Mouse (Mus musculus) embryonic facial prominence, embryonic 10.5 days (tissue): ENCODE measurements at regions not wholly inside any gene's neighbourhood (a gene's known extent, or its start where the extent isn't known, plus 50 kb on each side); places are given as distances from the start of the nearest gene placed in this dataset.

Experiments used
- DNase-seq: peaks from one replicate; pipeline ENCODE4 v3.0.0-alpha.2; 2017; ENCODE audit warnings: low spot score
- H3K27ac ChIP-seq: fragments of 300-500 bp; sonication (generic); replicated peaks from 2 replicates; pipeline ENCODE4 v1.5.1; 2016; ENCODE audit warnings: mild to moderate bottlenecking
- H3K27me3 ChIP-seq: fragments of 300-500 bp; sonication (generic); replicated peaks from 2 replicates; pipeline ENCODE4 v1.6.1; 2016; ENCODE audit warnings: low read depth, mild to moderate bottlenecking; ENCODE audit not compliant: poor library complexity, severe bottlenecking
- H3K36me3 ChIP-seq: fragments of 300-500 bp; sonication (generic); replicated peaks from 2 replicates; pipeline ENCODE4 v1.6.1; 2016; ENCODE audit warnings: mild to moderate bottlenecking, moderate library complexity
- H3K4me1 ChIP-seq: fragments of 300-500 bp; sonication (generic); 2 replicates; pipeline ENCODE4 v1.6.1; 2016
- H3K4me3 ChIP-seq: fragments of 300-500 bp; sonication (generic); 2 replicates; pipeline ENCODE4 v1.5.1; 2016; ENCODE audit warnings: mild to moderate bottlenecking, moderate library complexity
- H3K9me3 ChIP-seq: fragments of 300-500 bp; sonication (generic); 2 replicates; pipeline ENCODE4 v1.6.1; 2016; ENCODE audit warnings: mild to moderate bottlenecking
- WGBS: fragments of 180-500 bp; shearing (Covaris S2); methylation state at CpG from one replicate; pipeline ENCODE4 v1.1.7; 2016; 5-methylcytosine and 5-hydroxymethylcytosine counted together

GRCm38 (mm10) chr2:179371553-179371952 is 70.7 kb upstream of the Cdh4 start:
- no peak overlapping the region for H3K27ac ChIP-seq
- 75% methylated on average over 7 of the region's 7 CpGs for WGBS
- no peak for DNase-seq

GRCm38 (mm10) chr2:179379691-179380443 is 62.4 kb upstream of the Cdh4 start:
- no peak overlapping the region for H3K27ac ChIP-seq
- H3K9me3 ChIP-seq, result no peaks in the 10 kb centered on the region
- H3K36me3 ChIP-seq, result no peaks in the 10 kb centered on the region
- WGBS, result 78% methylated on average over 11 of the region's 11 CpGs
- H3K4me3 ChIP-seq, result no peak overlapping the region
- peaks cover 8% of the 10 kb centered on the region; the same call in 1 of the 2 replicates for H3K4me1 ChIP-seq
- no peaks in the 10 kb centered on the region for H3K27me3 ChIP-seq
- no peak for DNase-seq

More at GRCm38 (mm10) chr2:179371553-179371952, 70.7 kb upstream of the Cdh4 start:
- H3K9me3 ChIP-seq, result no peaks in the 10 kb centered on the region
- no peaks in the 10 kb centered on the region for H3K27me3 ChIP-seq
- no peaks in the 10 kb centered on the region; the same call in 1 of the 2 replicates for H3K4me1 ChIP-seq
- H3K4me3 ChIP-seq, result no peak overlapping the region
- H3K36me3 ChIP-seq, result no peaks in the 10 kb centered on the region

GRCm38 (mm10) chr2:179380444-179380705 is 61.9 kb upstream of the Cdh4 start:
- Histone ChIP-seq H3K4me3 (no peak overlapping the region), H3K36me3 (no peaks in the 10 kb centered on the region), H3K27me3 (no peaks in the 10 kb centered on the region), H3K4me1 (peaks cover 8% of the 10 kb centered on the region; the same call in 1 of the 2 replicates), H3K27ac (no peak overlapping the region), H3K9me3 (no peaks in the 10 kb centered on the region)
- DNase-seq, result no peak
- WGBS, result 76% methylated on average over 4 of the region's 4 CpGs

- no peak overlapping the region for H3K27ac ChIP-seq
- DNase-seq, result no peak
Observed at GRCm38 (mm10) chr2:179381916-179382315, 60.3 kb upstream of the Cdh4 start.

GRCm38 (mm10) chr2:179382594-179382993 is 59.6 kb upstream of the Cdh4 start:
- H3K4me1 ChIP-seq, result peaks cover 21% of the 10 kb centered on the region
- 83% methylated on average over 9 of the region's 9 CpGs for WGBS
- DNase-seq, result no peak

More at GRCm38 (mm10) chr2:179381916-179382315, 60.3 kb upstream of the Cdh4 start:
- no peaks in the 10 kb centered on the region for H3K36me3 ChIP-seq
- 95% methylated on average over 3 of the region's 3 CpGs for WGBS
- peaks cover 18% of the 10 kb centered on the region for H3K4me1 ChIP-seq
- no peaks in the 10 kb centered on the region for H3K9me3 ChIP-seq
- H3K27me3 ChIP-seq, result no peaks in the 10 kb centered on the region
- no peak overlapping the region for H3K4me3 ChIP-seq

GRCm38 (mm10) chr2:179386871-179387270 is 55.4 kb upstream of the Cdh4 start:
- H3K36me3 ChIP-seq, result no peaks in the 10 kb centered on the region
- no peaks in the 10 kb centered on the region for H3K27me3 ChIP-seq
- 65% methylated on average over 6 of the region's 6 CpGs for WGBS
- no peak overlapping the region for H3K27ac ChIP-seq
- peaks cover 12% of the 10 kb centered on the region for H3K4me1 ChIP-seq
- DNase-seq, result no peak
- H3K4me3 ChIP-seq, result no peak overlapping the region
- H3K9me3 ChIP-seq, result no peaks in the 10 kb centered on the region

More at GRCm38 (mm10) chr2:179382594-179382993, 59.6 kb upstream of the Cdh4 start:
- no peak overlapping the region for H3K27ac ChIP-seq
- no peaks in the 10 kb centered on the region for H3K27me3 ChIP-seq
- no peak overlapping the region for H3K4me3 ChIP-seq
- no peaks in the 10 kb centered on the region for H3K9me3 ChIP-seq
- H3K36me3 ChIP-seq, result no peaks in the 10 kb centered on the region

- no peak overlapping the region for H3K27ac ChIP-seq
- H3K36me3 ChIP-seq, result no peaks in the 10 kb centered on the region
- H3K9me3 ChIP-seq, result no peaks in the 10 kb centered on the region
- H3K27me3 ChIP-seq, result no peaks in the 10 kb centered on the region
- WGBS, result 89% methylated on average over 4 of the region's 4 CpGs
- peaks cover 12% of the 10 kb centered on the region for H3K4me1 ChIP-seq
- no peak for DNase-seq
- H3K4me3 ChIP-seq, result no peak overlapping the region
Observed at GRCm38 (mm10) chr2:179390486-179390885, 51.7 kb upstream of the Cdh4 start.

- Histone ChIP-seq H3K9me3 (no peaks in the 10 kb centered on the region), H3K4me3 (no peak overlapping the region), H3K27me3 (no peaks in the 10 kb centered on the region), H3K27ac (no peak overlapping the region), H3K36me3 (no peaks in the 10 kb centered on the region), H3K4me1 (peaks cover 11% of the 10 kb centered on the region)
- no peak for DNase-seq
- 83% methylated on average over 11 of the region's 11 CpGs for WGBS
Observed at GRCm38 (mm10) chr2:179390924-179391461, 51.2 kb upstream of the Cdh4 start.
